Mouse (Mus musculus) embryonic fibroblast, embryonic 13.5 days (primary cell): ENCODE measurements at regions not wholly inside any gene's neighbourhood (a gene's known extent, or its start where the extent isn't known, plus 50 kb on each side); places are given as distances from the start of the nearest gene placed in this dataset.

Experiments
- CTCF ChIP-seq: IDR thresholded peaks from 2 replicates; pipeline ENCODE4 v1.5.1; 2011; ENCODE audit warnings: mild to moderate bottlenecking, control low read depth, low read length, moderate library complexity, borderline replicate concordance; ENCODE audit not compliant: insufficient read depth
- POLR2A ChIP-seq: IDR thresholded peaks from 2 replicates; pipeline ENCODE4 v1.6.1; 2011; ENCODE audit warnings: low read depth, mild to moderate bottlenecking, control low read depth, low read length, moderate library complexity

DNA sequence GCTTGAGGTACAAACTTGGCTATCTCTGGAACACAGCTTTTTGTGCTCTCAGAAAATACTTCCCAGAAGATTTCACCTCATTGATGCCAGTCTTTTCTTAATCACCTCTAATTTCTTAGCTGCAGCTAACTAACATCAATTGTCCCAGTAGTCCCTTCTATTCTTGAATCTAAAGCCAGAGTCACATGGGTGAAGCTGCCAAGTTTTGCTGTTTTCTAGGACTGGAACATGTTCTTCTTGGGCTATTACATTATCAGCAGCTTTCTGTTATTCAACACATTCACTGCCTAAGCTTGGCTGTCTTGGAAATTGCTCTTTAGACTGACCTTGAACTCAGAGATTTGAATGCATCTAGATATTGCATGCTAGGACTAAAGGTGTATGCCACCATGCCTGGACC, 583.9 kb downstream of the Cetn3 start:
- TF ChIP-seq CTCF (no peak), POLR2A (no peak)
